ENCODE assay signal across 8 mouse cellular contexts in genomic region chr7:17050933-17051594, GRCm38 (mm10). TPM values are rescaled to one million over a fixed set of nuclear protein-coding genes. Genes with fewer than 3 reads are reported as not detected.
DNase-seq lines count a peak whose midpoint lies in the region; ATAC-seq and TF ChIP-seq lines count a peak whose summit lies in the region.

No protein-coding gene starts in this region.

- no peak overlapping the region for H3K4me2 ChIP-seq in kidney, embryonic 15.5 days
- H3K4me2 ChIP-seq in stomach, embryonic 15.5 days, result no peak overlapping the region

- no peak overlapping the region for H3K4me3 ChIP-seq in ES-Bruce4 (ENCODE audit: low read depth, low read length)
- no peak overlapping the region for H3K4me3 ChIP-seq in kidney, embryonic 15.5 days (replicated peaks)
- no peak overlapping the region for H3K4me3 ChIP-seq in stomach, embryonic 15.5 days (replicated peaks)

- intact Hi-C loops in heart, postnatal 25 days (cut with DNase I), result loop anchor here (2.0 to 5.0 kb wide), 3 partner anchors 16 to 104 kb away; no protein-coding TSS in a partner anchor

- no peaks in the 10 kb centered on the region for H3K36me3 ChIP-seq in ES-Bruce4 (ENCODE audit: control insufficient read depth, insufficient read depth, low read length, poor library complexity, severe bottlenecking)
- H3K36me3 ChIP-seq in kidney, embryonic 15.5 days, result peaks cover 61% of the 10 kb centered on the region
- peaks cover 51% of the 10 kb centered on the region for H3K36me3 ChIP-seq in stomach, embryonic 15.5 days

- peak; percentile 94 for DNase-seq in heart, adult 11 months
- no peak for DNase-seq in heart, postnatal 25 days (ENCODE audit: low spot score)
- peak; percentile 78 for DNase-seq in cerebellum, adult 9-10 months
- peak; percentile 78 for DNase-seq in lung, postnatal 10 days

- TF ChIP-seq CTCF in ES-Bruce4 (IDR thresholded peaks at IDR 0.05; ENCODE audit: low read depth, low read length), result peak; percentile 88

- TF ChIP-seq EP300 in ES-Bruce4 (IDR thresholded peaks at IDR 0.05; ENCODE audit: insufficient read depth, low read depth, low read length), result no peak

- no peak overlapping the region for H3K9ac ChIP-seq in ES-Bruce4 (ENCODE audit: low read depth, poor library complexity, severe bottlenecking)
- no peak overlapping the region for H3K9ac ChIP-seq in kidney, embryonic 15.5 days
- H3K9ac ChIP-seq in stomach, embryonic 15.5 days, result no peak overlapping the region

- H3K4me1 ChIP-seq in ES-Bruce4 (ENCODE audit: control insufficient read depth, insufficient read depth, low read length), result no peaks in the 10 kb centered on the region
- H3K4me1 ChIP-seq in kidney, embryonic 15.5 days, result peaks cover 9% of the 10 kb centered on the region
- H3K4me1 ChIP-seq in stomach, embryonic 15.5 days, result peaks cover 9% of the 10 kb centered on the region

- 14% methylated on average over 15 of the region's 17 CpGs for WGBS in kidney, embryonic 15.5 days
- 14% methylated on average over 16 of the region's 17 CpGs for WGBS in stomach, embryonic 15.5 days

- no peaks in the 10 kb centered on the region for H3K9me3 ChIP-seq in ES-Bruce4 (replicated peaks; ENCODE audit: control insufficient read depth, insufficient read depth, low read length, poor library complexity, severe bottlenecking)
- no peaks in the 10 kb centered on the region for H3K9me3 ChIP-seq in kidney, embryonic 15.5 days (replicated peaks)
- no peaks in the 10 kb centered on the region for H3K9me3 ChIP-seq in stomach, embryonic 15.5 days

- no peaks in the 10 kb centered on the region for H3K27me3 ChIP-seq in ES-Bruce4 (ENCODE audit: control insufficient read depth, insufficient read depth, low read length, poor library complexity, severe bottlenecking)
- H3K27me3 ChIP-seq in kidney, embryonic 15.5 days, result no peaks in the 10 kb centered on the region
- H3K27me3 ChIP-seq in stomach, embryonic 15.5 days (replicated peaks), result no peaks in the 10 kb centered on the region

- no peak for TF ChIP-seq POLR2A in ES-Bruce4 (IDR thresholded peaks at IDR 0.05; ENCODE audit: insufficient read depth, low read length)

- peak; percentile 75 for ATAC-seq in granulocyte monocyte progenitor cell, adult 5-6 weeks (replicated peaks; ENCODE audit: poor library complexity, severe bottlenecking)
- peak; percentile 49; the same call in 1 of the 2 replicates for ATAC-seq in kidney, embryonic 15.5 days (replicated peaks; ENCODE audit: low FRiP score)
- ATAC-seq in stomach, embryonic 15.5 days (ENCODE audit: insufficient read depth, low FRiP score, low read depth), result peak; percentile 42; the same call in 1 of the 2 replicates

- H3K27ac ChIP-seq in ES-Bruce4 (ENCODE audit: insufficient read depth, low read length), result no peak overlapping the region
- H3K27ac ChIP-seq in kidney, embryonic 15.5 days, result no peak overlapping the region
- no peak overlapping the region for H3K27ac ChIP-seq in stomach, embryonic 15.5 days

RNA-seq across cellular contexts. Expression of gene Hif3a, which starts 11.2 kb away (rescaled TPM):
- total RNA-seq in heart, postnatal 25 days (2021), result 1 to 10 TPM; 1.8 to 1.9 TPM
- 11.9 and 14.0 TPM in 2 replicates for polyA plus RNA-seq in ES-Bruce4 (2011; ENCODE audit: insufficient read depth, insufficient read length, low read depth, missing spikeins)
- total RNA-seq in granulocyte monocyte progenitor cell, adult 5-6 weeks (2014; fragmentation: Nextera tagmentation), result 0.04 and 1.1 TPM in 2 replicates
- 0.05 and 0.47 TPM in 2 replicates for total RNA-seq in granulocyte monocyte progenitor cell, adult 5-6 weeks (2017)
- polyA plus RNA-seq in kidney, embryonic 15.5 days (2015; fragmentation: Nextera tagmentation; extraction: Ambion mirVana), result 18.4 and 22.5 TPM in 2 replicates
- 47.3 and 54.9 TPM in 2 replicates for polyA plus RNA-seq in stomach, embryonic 15.5 days (2015; fragmentation: Nextera tagmentation; extraction: Ambion mirVana)

RNA-seq across cellular contexts. Expression of gene Psg16, which starts 22.8 kb away (rescaled TPM):
- under 1 TPM; 0.14 to 0.16 TPM for total RNA-seq in heart, postnatal 25 days (2021)
- 0.29 and 3.3 TPM in 2 replicates for polyA plus RNA-seq in ES-Bruce4 (2011; ENCODE audit: insufficient read depth, insufficient read length, low read depth, missing spikeins)
- total RNA-seq in granulocyte monocyte progenitor cell, adult 5-6 weeks (2014; fragmentation: Nextera tagmentation), result 0.15 and 0.49 TPM in 2 replicates
- 0.22 and 0.41 TPM in 2 replicates for total RNA-seq in granulocyte monocyte progenitor cell, adult 5-6 weeks (2017)
- 0.09 and 0.13 TPM in 2 replicates for polyA plus RNA-seq in kidney, embryonic 15.5 days (2015; fragmentation: Nextera tagmentation; extraction: Ambion mirVana)
- 0.30 and 0.63 TPM in 2 replicates for polyA plus RNA-seq in stomach, embryonic 15.5 days (2015; fragmentation: Nextera tagmentation; extraction: Ambion mirVana)

RNA-seq across cellular contexts. Expression of gene Ppp5c, which starts 23.3 kb away (rescaled TPM):
- 100 to 1,000 TPM in 1 of 2 experiments, 10 to 100 TPM in 1; 97.5 to 102 TPM for total RNA-seq in heart, postnatal 25 days (2021)
- polyA plus RNA-seq in ES-Bruce4 (2011; ENCODE audit: insufficient read depth, insufficient read length, low read depth, missing spikeins), result 106 and 107 TPM in 2 replicates
- total RNA-seq in granulocyte monocyte progenitor cell, adult 5-6 weeks (2014; fragmentation: Nextera tagmentation), result 96.2 and 123 TPM in 2 replicates
- total RNA-seq in granulocyte monocyte progenitor cell, adult 5-6 weeks (2017), result 81.0 and 89.8 TPM in 2 replicates
- 110 and 115 TPM in 2 replicates for polyA plus RNA-seq in kidney, embryonic 15.5 days (2015; fragmentation: Nextera tagmentation; extraction: Ambion mirVana)
- polyA plus RNA-seq in stomach, embryonic 15.5 days (2015; fragmentation: Nextera tagmentation; extraction: Ambion mirVana), result 92.9 and 95.7 TPM in 2 replicates

RNA-seq across cellular contexts. Expression of gene Ccdc8, which starts 58.6 kb away (rescaled TPM):
- total RNA-seq in heart, postnatal 25 days (2021), result 1 to 10 TPM; 5.2 to 6.5 TPM
- polyA plus RNA-seq in ES-Bruce4 (2011; ENCODE audit: insufficient read depth, insufficient read length, low read depth, missing spikeins), result 4.2 and 4.4 TPM in 2 replicates
- 4.6 and 4.9 TPM in 2 replicates for total RNA-seq in granulocyte monocyte progenitor cell, adult 5-6 weeks (2014; fragmentation: Nextera tagmentation)
- 4.8 and 6.5 TPM in 2 replicates for total RNA-seq in granulocyte monocyte progenitor cell, adult 5-6 weeks (2017)
- 35.7 and 41.2 TPM in 2 replicates for polyA plus RNA-seq in kidney, embryonic 15.5 days (2015; fragmentation: Nextera tagmentation; extraction: Ambion mirVana)
- polyA plus RNA-seq in stomach, embryonic 15.5 days (2015; fragmentation: Nextera tagmentation; extraction: Ambion mirVana), result 29.4 and 33.3 TPM in 2 replicates
